Mouse (Mus musculus) ES-E14 (cell line): Measurements from ENCODE around the gene Kcnd3. TPM values are rescaled to one million over a fixed set of nuclear protein-coding genes. Genes with fewer than 3 reads are reported as not detected.

ENCODE experiments used
- DNase-seq: peaks from one replicate; pipeline ENCODE4 v3.0.0-alpha.2; 2013; ENCODE audit warnings: low read depth, low spot score
- H3K27ac ChIP-seq: 2 replicates; pipeline ENCODE4 v1.5.1; 2012; ENCODE audit warnings: low read depth, mild to moderate bottlenecking, low read length, moderate library complexity, mixed read lengths; ENCODE audit not compliant: poor library complexity, insufficient read depth, severe bottlenecking
- H3K36me3 ChIP-seq: 2 replicates; pipeline ENCODE4 v1.6.1; 2012; ENCODE audit warnings: mild to moderate bottlenecking, low read length, moderate library complexity, mixed read lengths; ENCODE audit not compliant: control insufficient read depth, poor library complexity, insufficient read depth, severe bottlenecking
- H3K4me1 ChIP-seq, 2 experiments: fragments of 150-350 bp in 1 of 2; sonication (generic) in 1 of 2; 2 replicates each; pipeline ENCODE4 v1.6.1; 2012; ENCODE audit warnings: low read length in 2 of 2, mild to moderate bottlenecking in 1 of 2, mixed read lengths in 1 of 2; ENCODE audit not compliant: control insufficient read depth in 2 of 2, insufficient read depth in 2 of 2, poor library complexity in 1 of 2
- H3K4me3 ChIP-seq, 2 experiments: fragments of 150-350 bp in 1 of 2; sonication (generic) in 1 of 2; 2 replicates each; pipeline ENCODE4 v1.5.1; 2012; ENCODE audit warnings: low read length in 2 of 2, low read depth in 1 of 2, mild to moderate bottlenecking in 1 of 2, mixed read lengths in 1 of 2; ENCODE audit not compliant: insufficient read depth in 1 of 2, poor library complexity in 1 of 2, severe bottlenecking in 1 of 2
- H3K9ac ChIP-seq: 2 replicates; pipeline ENCODE4 v1.6.1; 2012; ENCODE audit warnings: low read depth, mild to moderate bottlenecking, low read length, mixed read lengths; ENCODE audit not compliant: poor library complexity, insufficient read depth, severe bottlenecking
- H3K9me3 ChIP-seq: fragments of 150-350 bp; sonication (generic); 2 replicates; pipeline ENCODE4 v1.6.1; 2012; ENCODE audit warnings: low read depth, mild to moderate bottlenecking, low read length; ENCODE audit not compliant: control insufficient read depth, insufficient read depth
- CHD2 ChIP-seq: IDR thresholded peaks from 2 replicates; pipeline ENCODE4 v1.6.1; 2014; ENCODE audit warnings: mild to moderate bottlenecking, low read depth, low read length, inconsistent platforms
- HCFC1 ChIP-seq: IDR thresholded peaks from 2 replicates; pipeline ENCODE4 v1.6.1; 2012; ENCODE audit warnings: low read length, inconsistent platforms, borderline replicate concordance; ENCODE audit not compliant: insufficient read depth
- MAFK ChIP-seq: IDR thresholded peaks from 2 replicates; pipeline ENCODE4 v1.6.1; 2014; ENCODE audit warnings: mild to moderate bottlenecking, low read depth, low read length, inconsistent platforms; ENCODE audit not compliant: insufficient read depth
- ZC3H11A ChIP-seq: IDR thresholded peaks from 2 replicates; pipeline ENCODE4 v1.6.1; 2012; ENCODE audit warnings: low read depth, mild to moderate bottlenecking, inconsistent platforms, low read length, borderline replicate concordance
- ZNF384 ChIP-seq: IDR thresholded peaks from 2 replicates; pipeline ENCODE4 v1.6.1; 2012; ENCODE audit warnings: low read depth, low read length, inconsistent platforms
- in situ Hi-C, 2 experiments: fragments of 600-800 bp; cut with MboI; formaldehyde crosslinking; loops; one replicate each; pipeline ENCODE4 v1.15.1; 2025; ENCODE audit warnings: low sequenced_read_pairs in 2 of 2, inconsistent platforms in 1 of 2; ENCODE audit not compliant: unreplicated experiment in 2 of 2
- total RNA-seq: library from RNA; depleted of rRNA; stranded (reverse); fragments of 300-350 nt; gene quantifications from 2 replicates; pipeline ENCODE4 v1.2.3, GENCODE M21; 2012

Gene Kcnd3
- total RNA-seq, 1 experiment, result 0.04 TPM

DNA sequence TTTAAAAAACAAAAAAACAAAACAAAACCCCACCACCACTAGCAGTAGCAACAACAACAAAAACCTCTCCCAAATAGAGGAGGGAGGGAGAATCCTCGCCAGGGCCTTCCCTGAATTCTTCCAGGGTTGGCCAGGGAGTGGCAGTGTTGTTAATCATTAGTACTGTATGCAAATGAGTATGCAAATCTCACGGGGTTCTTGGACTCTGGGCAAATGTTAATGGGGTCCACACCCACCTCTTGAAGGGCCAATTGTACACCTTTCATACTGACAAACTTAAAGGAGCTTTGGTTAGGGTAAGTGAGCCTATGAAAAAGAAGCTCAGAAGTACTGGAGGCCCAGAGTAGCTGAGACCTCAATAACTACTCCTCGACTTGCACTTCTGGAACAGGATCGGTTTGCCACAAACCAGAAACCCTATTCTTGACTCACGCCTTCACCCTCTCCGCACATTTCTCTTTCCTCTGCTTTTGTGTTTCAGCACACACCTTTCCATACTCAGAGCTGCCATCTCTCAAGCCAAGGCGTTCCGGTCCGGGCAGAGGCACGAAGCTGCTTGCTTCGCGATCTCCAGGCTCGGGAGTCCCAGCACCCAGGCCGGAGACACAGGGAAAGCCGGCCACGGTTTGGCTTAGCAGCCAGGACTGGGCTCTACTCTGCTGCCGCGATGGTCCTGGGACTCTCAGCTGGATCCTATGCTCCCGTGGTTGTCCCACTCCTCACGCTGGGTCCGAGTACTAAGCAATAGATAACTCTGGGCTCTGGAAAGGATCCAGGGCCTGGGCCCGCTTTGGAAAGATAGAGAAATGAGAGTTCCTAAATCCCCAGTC, 1.3 kb upstream of the Kcnd3 start:
- Histone ChIP-seq H3K4me3 (peak overlapping the region in 1 of 2 experiments; percentile 46; a peak in 2 of 4 replicates), H3K36me3 (no peaks in the 10 kb centered on the region), H3K27ac (no peak overlapping the region), H3K4me1 (peaks cover 0 to 7% of the 10 kb centered on the region in 2 experiments; a peak in 2 of 4 replicates), H3K9me3 (no peaks in the 10 kb centered on the region), H3K9ac (no peak overlapping the region)
- DNase-seq, result peak; percentile 54
- TF ChIP-seq ZNF384 (no peak), CHD2 (no peak), MAFK (no peak), HCFC1 (no peak), ZC3H11A (no peak)
- in situ Hi-C loops, result no loop called here

DNA sequence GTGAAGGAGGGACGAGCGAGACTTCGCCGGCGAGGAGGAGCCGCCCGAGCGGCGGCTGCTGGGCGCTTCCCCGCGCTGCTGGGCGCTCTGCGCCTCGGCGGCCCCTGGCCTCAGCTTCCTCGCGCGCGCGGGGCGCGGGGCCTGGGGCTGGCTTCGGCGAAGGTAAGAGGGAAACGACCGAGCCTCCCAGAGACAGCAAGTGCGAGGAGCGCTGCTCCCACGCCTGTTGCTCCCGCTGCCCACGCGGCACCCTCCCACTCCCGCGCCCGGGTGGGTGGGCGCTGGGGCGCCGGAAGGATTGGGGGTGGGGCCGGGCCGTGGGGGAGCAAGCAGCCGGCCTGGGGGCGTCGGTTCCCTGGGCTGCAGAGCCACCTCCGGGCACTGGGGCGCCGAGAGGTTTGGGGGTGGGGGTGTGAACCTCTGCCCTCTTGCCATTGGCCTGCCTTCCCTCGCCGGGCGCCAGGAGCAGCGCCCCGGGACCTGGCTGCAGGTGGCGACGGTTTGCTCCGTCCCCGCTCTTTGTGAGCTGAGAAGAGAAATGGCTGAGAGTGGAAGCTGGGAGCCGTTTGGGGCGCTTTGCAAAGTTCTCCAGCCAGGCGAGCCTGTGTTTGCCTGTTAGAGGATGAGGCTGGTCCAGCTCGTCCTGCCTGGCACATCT, 555 bp downstream of the Kcnd3 start:
- peaks cover 0 to 7% of the 10 kb centered on the region in 2 experiments; a peak in 2 of 4 replicates for H3K4me1 ChIP-seq
- peak overlapping the region; percentile 53; the same call in 1 of the 2 replicates for H3K9ac ChIP-seq
- in situ Hi-C loops, result no loop called here
- H3K27ac ChIP-seq, result no peak overlapping the region
- no peaks in the 10 kb centered on the region for H3K9me3 ChIP-seq
- H3K4me3 ChIP-seq, result peak overlapping the region; percentile 49 to 79; a peak in 3 of 4 replicates
- TF ChIP-seq CHD2 (no peak), MAFK (no peak), ZNF384 (no peak), HCFC1 (no peak), ZC3H11A (no peak)
- H3K36me3 ChIP-seq, result no peaks in the 10 kb centered on the region
- no peak for DNase-seq

DNA sequence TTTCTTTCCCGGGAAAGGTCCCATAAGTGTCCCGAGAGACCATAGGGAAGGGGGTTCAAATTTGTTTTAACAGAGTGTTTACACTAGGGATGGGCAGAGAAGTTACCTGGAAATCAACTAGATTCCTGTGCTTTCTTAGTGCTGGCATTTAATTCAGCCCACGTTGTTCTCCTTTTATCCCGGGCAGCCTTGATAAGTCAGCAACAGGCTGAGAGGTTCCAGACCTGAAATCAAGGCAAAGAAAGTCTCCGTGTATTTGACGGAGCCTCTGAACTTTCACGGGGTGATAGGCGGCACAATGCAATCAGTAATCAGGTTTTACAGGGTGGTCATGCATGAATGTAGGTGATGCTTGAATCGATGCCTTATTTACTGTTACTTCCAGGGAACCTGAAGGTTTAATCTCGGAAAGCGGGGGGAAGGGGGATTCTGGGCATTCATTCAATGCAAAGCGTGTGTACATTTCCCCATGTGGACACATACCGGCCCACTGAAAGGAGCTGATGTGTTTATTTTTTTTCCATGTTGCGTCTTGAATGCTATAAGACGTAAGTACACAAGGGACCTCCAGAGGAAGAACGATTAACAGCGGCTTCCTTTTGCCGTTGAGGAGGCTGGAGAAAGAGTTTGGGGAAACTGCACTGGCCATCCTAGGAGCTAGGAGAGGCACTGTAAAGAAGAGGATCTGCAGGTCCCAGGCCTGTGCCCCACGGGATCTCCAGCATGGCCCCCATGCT, 1.3 kb downstream of the Kcnd3 start:
- DNase-seq, result no peak
- in situ Hi-C loops, result no loop called here
- H3K36me3 ChIP-seq, result no peaks in the 10 kb centered on the region
- H3K4me1 ChIP-seq, result peaks cover 0 to 7% of the 10 kb centered on the region in 2 experiments; a peak in 2 of 4 replicates
- no peak overlapping the region for H3K27ac ChIP-seq
- no peaks in the 10 kb centered on the region for H3K9me3 ChIP-seq
- H3K9ac ChIP-seq, result no peak overlapping the region
- TF ChIP-seq MAFK (no peak), ZC3H11A (no peak), HCFC1 (no peak), ZNF384 (no peak), CHD2 (no peak)
- H3K4me3 ChIP-seq, result peak overlapping the region in 1 of 2 experiments; percentile 49; a peak in 1 of 4 replicates

DNA sequence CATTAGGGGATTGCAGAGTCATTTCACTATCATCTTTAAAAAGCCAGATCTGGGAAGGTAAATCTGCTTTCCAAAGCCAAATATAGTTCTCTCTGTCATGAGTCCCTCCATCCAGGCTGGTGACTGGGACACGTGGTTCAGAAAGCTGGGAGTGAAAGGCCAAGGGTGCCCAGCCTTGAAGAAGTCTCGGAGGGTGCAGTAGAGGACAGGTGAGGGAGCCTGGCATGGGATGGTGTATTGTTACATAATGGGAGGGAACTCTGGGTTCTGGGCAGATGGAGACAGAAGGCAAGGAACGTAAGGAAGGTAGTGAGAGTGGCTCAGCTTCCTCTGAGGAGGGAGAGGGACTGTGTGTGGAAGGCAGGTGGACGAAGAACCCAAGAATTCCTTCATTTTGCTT, 5.5 kb downstream of the Kcnd3 start:
- H3K4me1 ChIP-seq, result peaks cover 0 to under 1% of the 10 kb centered on the region in 2 experiments; a peak in 1 of 4 replicates
- H3K36me3 ChIP-seq, result no peaks in the 10 kb centered on the region
- no peak for DNase-seq
- TF ChIP-seq HCFC1, result no peak
- TF ChIP-seq MAFK, result no peak
- no peak for TF ChIP-seq ZC3H11A
- no peak for TF ChIP-seq ZNF384
- TF ChIP-seq CHD2, result no peak
- H3K27ac ChIP-seq, result no peak overlapping the region
- no peak overlapping the region for H3K9ac ChIP-seq
- in situ Hi-C loops, result no loop called here
- no peak overlapping the region for H3K4me3 ChIP-seq
- no peaks in the 10 kb centered on the region for H3K9me3 ChIP-seq
